Mouse (Mus musculus) heart, postnatal 0 days (tissue): ENCODE results near the gene Rbms3.

ENCODE experiments used
- CTCF ChIP-seq: IDR thresholded peaks from 2 replicates; pipeline ENCODE4 v1.5.1; 2016; ENCODE audit warnings: antibody characterized with exemption, control low read depth, low read depth
- EP300 ChIP-seq: IDR thresholded peaks from 2 replicates; pipeline ENCODE4 v1.6.1; 2016; ENCODE audit warnings: antibody characterized with exemption, low read depth

GRCm38 (mm10) chr9:116965691-116966090 is 664.0 kb downstream of the Rbms3 start:
- TF ChIP-seq CTCF, result no peak
- TF ChIP-seq EP300, result no peak
